Mouse (Mus musculus): Measurements from ENCODE around the gene Krtap29-1.

DNA sequence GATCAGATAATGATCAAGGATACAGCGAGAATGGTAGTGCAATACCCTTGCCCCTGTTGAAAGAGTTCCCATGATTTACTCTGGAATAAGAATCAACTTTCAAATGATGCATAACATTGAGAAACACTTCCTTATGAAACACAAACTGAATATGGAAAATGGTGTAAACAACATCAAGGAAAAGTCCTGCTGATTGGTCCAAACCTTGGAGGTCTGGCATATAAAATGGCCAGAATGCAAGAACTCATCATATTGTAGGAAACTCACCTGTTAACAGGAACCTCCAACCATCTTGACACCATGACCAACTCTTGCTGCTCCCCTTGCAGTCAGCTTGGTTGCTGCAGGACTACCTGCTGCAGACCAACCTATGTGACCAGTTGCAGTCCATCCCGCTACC, 30.7 kb downstream of the Krtap29-1 start, which contains the start of gene Krtap9-5:
- TF ChIP-seq POLR2A (IDR thresholded peaks at IDR 0.05; ENCODE audit: insufficient read depth, low read depth, low read length) (no peak), CTCF (IDR thresholded peaks at IDR 0.05) (no peak)

All from heart, adult 2 months (tissue).